Mouse (Mus musculus) lung, postnatal 0 days (tissue): ENCODE data around the gene Pla2g12b. TPM values are rescaled to one million over a fixed set of nuclear protein-coding genes. Genes with fewer than 3 reads are reported as not detected.
A peak's percentile ranks its signal among the peaks of the same experiment; 100 is the strongest.

Experiments used
- ATAC-seq: fragments of 200-750 bp; cut with Nextera tagmentation; 2 replicates; pipeline ENCODE4 v1.8.0; 2017; ENCODE audit warnings: moderate library complexity
- DNase-seq: peaks from one replicate; pipeline ENCODE4 v3.0.0-alpha.2; 2016; ENCODE audit warnings: low spot score
- H3K27ac ChIP-seq: fragments of 300-500 bp; sonication (generic); 2 replicates; pipeline ENCODE4 v1.5.1; 2014; ENCODE audit warnings: antibody characterized with exemption, mild to moderate bottlenecking, low read length, mixed read lengths
- H3K27me3 ChIP-seq: fragments of 300-500 bp; sonication (generic); replicated peaks from 2 replicates; pipeline ENCODE4 v1.6.1; 2014; ENCODE audit warnings: low read length, mixed read lengths; ENCODE audit not compliant: insufficient read depth
- H3K36me3 ChIP-seq: fragments of 300-500 bp; sonication (generic); 2 replicates; pipeline ENCODE4 v1.6.1; 2014; ENCODE audit warnings: low read length, mixed read lengths; ENCODE audit not compliant: insufficient read depth
- H3K4me1 ChIP-seq: fragments of 300-500 bp; sonication (generic); 2 replicates; pipeline ENCODE4 v1.6.1; 2014; ENCODE audit warnings: antibody characterized with exemption, low read depth, low read length, mixed read lengths; ENCODE audit not compliant: insufficient read depth
- H3K4me2 ChIP-seq: fragments of 300-500 bp; sonication (generic); replicated peaks from 2 replicates; pipeline ENCODE4 v1.6.1; 2014; ENCODE audit warnings: low read depth, mild to moderate bottlenecking, low read length, moderate library complexity, mixed read lengths
- H3K4me3 ChIP-seq: fragments of 300-500 bp; sonication (generic); 2 replicates; pipeline ENCODE4 v1.5.1; 2014; ENCODE audit warnings: low read depth, low read length
- H3K9ac ChIP-seq: fragments of 300-500 bp; sonication (generic); replicated peaks from 2 replicates; pipeline ENCODE4 v1.6.1; 2014; ENCODE audit warnings: low read depth, mild to moderate bottlenecking
- H3K9me3 ChIP-seq: fragments of 300-500 bp; sonication (generic); 2 replicates; pipeline ENCODE4 v1.6.1; 2016; ENCODE audit warnings: low read length, mixed read lengths
- CTCF ChIP-seq: IDR thresholded peaks from 2 replicates; pipeline ENCODE4 v1.5.1; 2016; ENCODE audit warnings: antibody characterized with exemption, mild to moderate bottlenecking
- EP300 ChIP-seq: IDR thresholded peaks from 2 replicates; pipeline ENCODE4 v1.6.1; 2016; ENCODE audit warnings: antibody characterized with exemption, mild to moderate bottlenecking, control low read depth
- WGBS: fragments of 180-500 bp; shearing (Covaris S2); extraction: QIAGEN DNeasy Blood & Tissue Kit; methylation state at CpG from one replicate; pipeline ENCODE4 v1.1.7; 2014; 5-methylcytosine and 5-hydroxymethylcytosine counted together
- polyA plus RNA-seq: library from polyadenylated mRNA; unstranded; fragments of >200 nt; fragmentation: Nextera tagmentation; extraction: Ambion mirVana; gene quantifications from 2 replicates; pipeline ENCODE4 v1.2.1, GENCODE M21; 2015

Gene Pla2g12b
- 0.12 and 0.43 TPM in 2 replicates for polyA plus RNA-seq

DNA sequence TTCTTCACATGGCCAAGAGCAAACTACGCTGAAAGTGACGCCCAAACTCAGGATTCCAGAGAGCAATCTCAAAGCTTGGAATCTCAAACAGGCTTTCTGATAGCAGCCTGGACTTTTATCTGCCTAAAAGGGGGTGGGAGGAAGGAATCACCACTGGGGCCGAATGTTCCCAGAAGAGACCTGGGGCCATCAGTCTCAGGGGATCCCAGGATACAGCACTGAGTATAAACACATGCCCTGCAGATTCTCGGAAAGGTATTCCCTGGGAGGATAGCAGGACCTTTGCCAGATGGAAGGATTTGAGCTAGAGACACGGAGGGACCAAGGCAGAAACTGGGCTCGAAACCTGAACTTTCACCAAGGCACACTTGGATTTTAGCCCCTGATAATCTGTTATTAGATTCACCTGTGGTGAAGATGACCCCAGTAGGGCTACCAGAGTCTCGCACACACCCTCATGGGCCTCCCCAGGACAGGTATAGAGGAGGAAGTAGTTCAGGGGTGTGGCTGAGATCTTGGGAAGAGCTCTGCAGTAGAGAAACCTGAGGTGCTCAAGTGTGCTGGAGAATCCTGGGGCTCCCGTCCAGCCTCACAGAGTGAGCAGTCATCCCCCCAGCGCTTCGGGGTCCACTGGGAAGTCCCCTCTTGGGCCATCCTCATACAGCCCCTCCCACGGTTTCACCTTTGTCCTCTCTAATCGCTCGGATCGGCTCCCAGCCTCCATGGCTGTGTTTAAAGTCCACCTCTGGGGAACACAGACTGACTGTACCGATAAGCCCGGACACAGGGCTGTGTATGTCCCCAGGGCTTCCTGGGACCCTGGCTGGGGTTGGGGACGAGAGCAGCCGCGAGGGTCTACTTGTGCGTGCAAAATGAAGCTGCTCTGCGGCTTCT is at the start of gene Pla2g12b:
Gene Pla2g12b (plus strand): TSS at position 762 of the 894 bp plus-strand sequence.
- no peak within 1 kb of the TSS for H3K9ac ChIP-seq
- no peak for DNase-seq
- H3K27ac ChIP-seq = no peak within 1 kb of the TSS
- H3K36me3 ChIP-seq = no peaks in the 10 kb centered on the region
- ATAC-seq = no peak
- H3K4me3 ChIP-seq = no peak within 1 kb of the TSS
- 0 out of 2 replicates have a peak, but pooled peaks cover 3% of the 10 kb centered on the region for H3K4me1 ChIP-seq
- WGBS = 57% methylated on average over 21 of the region's 21 CpGs
- no peak within 1 kb of the TSS for H3K4me2 ChIP-seq
- no peaks in the 10 kb centered on the region for H3K9me3 ChIP-seq
- no peaks in the 10 kb centered on the region for H3K27me3 ChIP-seq
- TF ChIP-seq EP300 = no peak
- TF ChIP-seq CTCF = no peak

DNA sequence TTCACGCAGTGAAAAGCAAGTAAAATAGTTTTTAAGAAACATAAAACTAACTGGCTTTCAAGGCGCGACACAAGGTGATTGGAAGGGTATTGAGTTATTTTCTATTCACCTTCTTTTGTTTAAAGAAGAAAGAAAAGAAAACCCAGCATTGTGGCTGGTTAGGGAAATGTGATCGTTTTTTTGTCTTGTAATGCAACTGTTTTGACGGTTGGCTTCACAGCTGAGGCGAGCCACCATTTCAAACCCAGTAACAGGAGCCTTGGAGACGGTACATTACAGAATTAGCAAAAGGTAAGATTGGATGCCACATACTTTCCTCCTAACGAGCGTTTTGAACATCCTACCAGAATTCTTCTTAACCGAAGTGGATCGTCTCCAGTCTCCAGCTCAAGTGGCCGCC is 49.3 kb upstream of the Pla2g12b start:
- ATAC-seq (no peak), DNase-seq (no peak)
- Histone ChIP-seq H3K9ac (no peak overlapping the region), H3K4me3 (no peak overlapping the region), H3K4me1 (no peaks in the 10 kb centered on the region), H3K27me3 (no peaks in the 10 kb centered on the region), H3K27ac (no peak overlapping the region), H3K4me2 (no peak overlapping the region), H3K36me3 (peaks cover 19% of the 10 kb centered on the region; the same call in 1 of the 2 replicates), H3K9me3 (no peaks in the 10 kb centered on the region)
- TF ChIP-seq CTCF (no peak), EP300 (no peak)
- WGBS = 81% methylated on average over 12 of the region's 12 CpGs

DNA sequence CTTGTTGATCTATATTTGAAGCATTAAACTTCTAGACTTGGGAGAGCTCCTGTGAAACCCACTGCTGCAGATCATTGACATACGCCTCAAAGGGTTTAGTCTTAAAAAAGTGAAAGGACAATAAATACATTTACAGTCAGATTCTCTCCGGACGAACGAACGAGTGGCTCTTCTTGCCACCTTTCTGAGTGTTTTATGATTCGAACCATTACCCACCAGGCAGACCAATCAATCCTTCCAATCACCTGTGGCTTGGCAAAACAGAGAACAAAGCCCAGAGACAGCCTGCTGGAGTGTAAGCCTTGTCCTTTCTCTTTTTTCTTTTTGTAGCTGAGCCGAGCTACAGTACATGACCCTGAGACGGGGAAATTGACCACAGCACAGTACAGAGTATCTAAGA is 48.4 kb upstream of the Pla2g12b start:
- Histone ChIP-seq H3K27ac (no peak overlapping the region; the same call in 1 of the 2 replicates), H3K4me2 (no peak overlapping the region), H3K27me3 (no peaks in the 10 kb centered on the region), H3K9ac (no peak overlapping the region), H3K4me1 (no peaks in the 10 kb centered on the region), H3K9me3 (no peaks in the 10 kb centered on the region), H3K4me3 (no peak overlapping the region), H3K36me3 (peaks cover 17% of the 10 kb centered on the region; the same call in 1 of the 2 replicates)
- WGBS = 89% methylated on average over 8 of the region's 8 CpGs
- no peak for ATAC-seq
- no peak for DNase-seq
- TF ChIP-seq CTCF = no peak
- no peak for TF ChIP-seq EP300

DNA sequence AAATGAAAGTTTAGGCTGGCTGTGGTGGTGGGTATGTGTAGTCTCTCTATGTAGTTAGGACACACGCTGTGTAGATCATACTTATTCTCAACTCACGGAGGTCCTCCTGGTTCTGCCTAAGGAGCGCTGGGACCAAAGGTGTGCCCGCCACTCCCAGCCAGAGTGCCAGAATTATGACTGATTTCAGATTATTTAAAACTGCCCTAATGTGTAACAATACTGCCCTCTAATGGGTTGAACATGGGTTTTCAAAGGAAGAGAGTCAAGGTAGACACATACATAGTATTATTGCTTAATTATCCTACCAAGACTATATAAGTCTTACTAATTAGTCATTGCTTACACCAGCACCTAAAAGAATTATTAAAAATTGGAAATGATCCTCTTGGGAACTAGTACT is 44.7 kb upstream of the Pla2g12b start:
- no peak for ATAC-seq

GRCm38 (mm10) chr10:59363208-59363607 is 40.3 kb upstream of the Pla2g12b start:
- no peaks in the 10 kb centered on the region; the same call in 1 of the 2 replicates for H3K4me1 ChIP-seq
- H3K27ac ChIP-seq = peak overlapping the region; percentile 77; the same call in 1 of the 2 replicates
- no peaks in the 10 kb centered on the region for H3K9me3 ChIP-seq
- H3K4me3 ChIP-seq = no peak overlapping the region
- no peak for TF ChIP-seq EP300
- no peak for TF ChIP-seq CTCF
- H3K4me2 ChIP-seq = no peak overlapping the region
- H3K36me3 ChIP-seq = peaks cover 33% of the 10 kb centered on the region; the same call in 1 of the 2 replicates
- ATAC-seq = no peak
- 68% methylated on average over 2 of the region's 2 CpGs for WGBS
- no peak overlapping the region for H3K9ac ChIP-seq
- no peak for DNase-seq
- no peaks in the 10 kb centered on the region for H3K27me3 ChIP-seq

More for the DNA sequence above, 44.7 kb upstream of the Pla2g12b start:
- Histone ChIP-seq H3K4me3 (no peak overlapping the region), H3K36me3 (peaks cover 25% of the 10 kb centered on the region; the same call in 1 of the 2 replicates), H3K27ac (no peak overlapping the region), H3K9me3 (no peaks in the 10 kb centered on the region), H3K9ac (no peak overlapping the region), H3K4me1 (no peaks in the 10 kb centered on the region), H3K27me3 (no peaks in the 10 kb centered on the region), H3K4me2 (no peak overlapping the region)
- 87% methylated on average over 4 of the region's 4 CpGs for WGBS
- DNase-seq = peak; percentile 37
- TF ChIP-seq EP300 (no peak), CTCF (peak; percentile 53)

DNA sequence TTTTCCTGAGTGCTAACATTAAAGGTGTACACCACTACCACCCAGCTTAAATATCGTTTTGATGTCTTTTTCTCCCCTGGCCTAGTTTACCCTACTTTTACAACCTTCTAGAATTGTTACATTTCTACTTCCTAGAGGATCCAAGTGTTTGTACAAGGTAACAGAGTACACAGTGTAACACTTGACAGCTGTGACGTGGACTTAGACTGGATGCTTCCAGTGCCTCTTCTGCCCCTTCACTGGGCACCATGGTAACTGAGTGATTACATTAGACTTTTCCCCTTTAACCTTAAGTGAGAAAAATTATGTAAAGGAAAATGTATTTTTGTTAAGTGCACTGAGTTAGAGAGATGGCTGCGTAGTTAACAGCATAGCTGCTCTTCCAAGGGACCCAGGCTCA is 38.9 kb upstream of the Pla2g12b start:
- H3K9me3 ChIP-seq = no peaks in the 10 kb centered on the region
- peak overlapping the region; percentile 82 for H3K27ac ChIP-seq
- ATAC-seq (peak; percentile 88), DNase-seq (peak; percentile 96)
- no peaks in the 10 kb centered on the region for H3K27me3 ChIP-seq
- peaks cover 41% of the 10 kb centered on the region; the same call in 1 of the 2 replicates for H3K36me3 ChIP-seq
- H3K4me2 ChIP-seq = no peak overlapping the region
- 55% methylated on average over 3 of the region's 3 CpGs for WGBS
- H3K4me3 ChIP-seq = no peak overlapping the region
- no peak for TF ChIP-seq CTCF
- TF ChIP-seq EP300 = peak; percentile 99
- no peaks in the 10 kb centered on the region; the same call in 1 of the 2 replicates for H3K4me1 ChIP-seq
- H3K9ac ChIP-seq = no peak overlapping the region
